Mouse (Mus musculus) hindbrain, embryonic 16.5 days (tissue): ENCODE measurements around the gene F930015N05Rik. TPM values are rescaled to one million over a fixed set of nuclear protein-coding genes. Genes with fewer than 3 reads are reported as not detected.

ENCODE experiments used
- ATAC-seq: fragments of 200-750 bp; cut with Nextera tagmentation; 2 replicates; pipeline ENCODE4 v1.8.0; 2017; ENCODE audit warnings: moderate TSS enrichment, moderate library complexity
- H3K27ac ChIP-seq: fragments of 300-500 bp; sonication (generic); 2 replicates; pipeline ENCODE4 v1.5.1; 2014; ENCODE audit warnings: low read depth, mild to moderate bottlenecking, control low read depth, low read length, moderate library complexity
- H3K27me3 ChIP-seq: fragments of 300-500 bp; sonication (generic); replicated peaks from 2 replicates; pipeline ENCODE4 v1.6.1; 2014; ENCODE audit warnings: low read length; ENCODE audit not compliant: control insufficient read depth, insufficient read depth
- H3K36me3 ChIP-seq: fragments of 300-500 bp; sonication (generic); 2 replicates; pipeline ENCODE4 v1.6.1; 2014; ENCODE audit warnings: mild to moderate bottlenecking, low read length, moderate library complexity, mixed read lengths; ENCODE audit not compliant: control insufficient read depth, insufficient read depth
- H3K4me1 ChIP-seq: fragments of 300-500 bp; sonication (generic); 2 replicates; pipeline ENCODE4 v1.6.1; 2014; ENCODE audit warnings: low read depth, low read length; ENCODE audit not compliant: control insufficient read depth, insufficient read depth
- H3K4me2 ChIP-seq: fragments of 300-500 bp; sonication (generic); 2 replicates; pipeline ENCODE4 v1.6.1; 2014; ENCODE audit warnings: mild to moderate bottlenecking, low read length, control low read depth, moderate library complexity
- H3K4me3 ChIP-seq: fragments of 300-500 bp; sonication (generic); 2 replicates; pipeline ENCODE4 v1.5.1; 2014; ENCODE audit warnings: mild to moderate bottlenecking, low read length, control low read depth, moderate library complexity
- H3K9ac ChIP-seq: fragments of 300-500 bp; sonication (generic); 2 replicates; pipeline ENCODE4 v1.6.1; 2014; ENCODE audit warnings: low read depth, mild to moderate bottlenecking, control low read depth, low read length, moderate library complexity
- H3K9me3 ChIP-seq: fragments of 300-500 bp; sonication (generic); 2 replicates; pipeline ENCODE4 v1.6.1; 2014; ENCODE audit warnings: mild to moderate bottlenecking, low read length, moderate library complexity; ENCODE audit not compliant: control insufficient read depth
- WGBS: fragments of 180-500 bp; shearing (Covaris S2); extraction: QIAGEN DNeasy Blood & Tissue Kit; methylation state at CpG from one replicate; pipeline ENCODE4 v1.1.7; 2014; 5-methylcytosine and 5-hydroxymethylcytosine counted together
- polyA plus RNA-seq: library from polyadenylated mRNA; unstranded; fragments of >200 nt; fragmentation: Nextera tagmentation; extraction: Ambion mirVana; gene quantifications from 2 replicates; pipeline ENCODE4 v1.2.1, GENCODE M21; 2015

Gene F930015N05Rik
- polyA plus RNA-seq, 1 experiment from 2014 or later = 1.4 TPM

- Histone ChIP-seq H3K4me2 (peak overlapping the region; percentile 45), H3K27me3 (peaks cover 10% of the 10 kb centered on the region)
Observed at GRCm38 (mm10) chr11:64442119-64442518, 5.7 kb upstream of the F930015N05Rik start.

GRCm38 (mm10) chr11:64438909-64439308 is 2.5 kb upstream of the F930015N05Rik start:
- H3K27ac ChIP-seq = no peak overlapping the region
- no peak overlapping the region for H3K4me2 ChIP-seq
- no peak overlapping the region for H3K9ac ChIP-seq
- no peaks in the 10 kb centered on the region for H3K36me3 ChIP-seq
- peaks cover 10% of the 10 kb centered on the region for H3K27me3 ChIP-seq
- 26% methylated on average over 3 of the region's 3 CpGs for WGBS
- H3K4me3 ChIP-seq = no peak overlapping the region
- ATAC-seq = no peak
- H3K4me1 ChIP-seq = peaks cover 18% of the 10 kb centered on the region
- H3K9me3 ChIP-seq = no peaks in the 10 kb centered on the region

More at GRCm38 (mm10) chr11:64442119-64442518, 5.7 kb upstream of the F930015N05Rik start:
- Histone ChIP-seq H3K4me3 (no peak overlapping the region), H3K9me3 (no peaks in the 10 kb centered on the region), H3K4me1 (no peaks in the 10 kb centered on the region), H3K36me3 (no peaks in the 10 kb centered on the region), H3K9ac (no peak overlapping the region), H3K27ac (no peak overlapping the region)
- no peak for ATAC-seq
- 29% methylated on average over 8 of the region's 8 CpGs for WGBS

GRCm38 (mm10) chr11:64437721-64438120 is 1.3 kb upstream of the F930015N05Rik start:
- no peaks in the 10 kb centered on the region for H3K9me3 ChIP-seq
- H3K36me3 ChIP-seq = no peaks in the 10 kb centered on the region
- ATAC-seq = no peak
- peaks cover 18% of the 10 kb centered on the region for H3K4me1 ChIP-seq
- H3K9ac ChIP-seq = no peak overlapping the region; the same call in 1 of the 2 replicates
- peaks cover 10% of the 10 kb centered on the region for H3K27me3 ChIP-seq
- H3K27ac ChIP-seq = no peak overlapping the region
- H3K4me2 ChIP-seq = no peak overlapping the region; the same call in 1 of the 2 replicates
- no peak overlapping the region for H3K4me3 ChIP-seq
- WGBS = 48% methylated on average over 3 of the region's 3 CpGs

GRCm38 (mm10) chr11:64436791-64437298 is 392 bp upstream of the F930015N05Rik start:
- peak overlapping the region; percentile 63 for H3K4me3 ChIP-seq
- no peaks in the 10 kb centered on the region for H3K36me3 ChIP-seq
- H3K9ac ChIP-seq = peak overlapping the region; percentile 75
- peak overlapping the region; percentile 99 for H3K4me2 ChIP-seq
- no peaks in the 10 kb centered on the region for H3K9me3 ChIP-seq
- no peak overlapping the region for H3K27ac ChIP-seq
- WGBS = 22% methylated on average over 5 of the region's 5 CpGs
- peaks cover 10% of the 10 kb centered on the region for H3K27me3 ChIP-seq
- no peak for ATAC-seq
- peaks cover 18% of the 10 kb centered on the region for H3K4me1 ChIP-seq

GRCm38 (mm10) chr11:64435546-64436411 is 674 bp downstream of the F930015N05Rik start:
- peak overlapping the region; percentile 99 for H3K4me2 ChIP-seq
- H3K36me3 ChIP-seq = no peaks in the 10 kb centered on the region
- peak overlapping the region; percentile 63 for H3K4me3 ChIP-seq
- no peaks in the 10 kb centered on the region for H3K9me3 ChIP-seq
- H3K9ac ChIP-seq = peak overlapping the region; percentile 75
- ATAC-seq = peak; percentile 82
- H3K27ac ChIP-seq = peak overlapping the region; percentile 59
- H3K4me1 ChIP-seq = peaks cover 18% of the 10 kb centered on the region
- peaks cover 9% of the 10 kb centered on the region for H3K27me3 ChIP-seq
- WGBS = under 1% methylated on average over 67 of the region's 81 CpGs

- H3K4me2 ChIP-seq = peak within 1 kb of the TSS; percentile 99
- no peaks in the 10 kb centered on the region for H3K9me3 ChIP-seq
- peaks cover 4% of the 10 kb centered on the region for H3K27me3 ChIP-seq
- H3K36me3 ChIP-seq = no peaks in the 10 kb centered on the region
- H3K9ac ChIP-seq = peak within 1 kb of the TSS; percentile 75
- H3K4me1 ChIP-seq = peaks cover 18% of the 10 kb centered on the region
- peak; percentile 84 for ATAC-seq
- peak within 1 kb of the TSS; percentile 59 for H3K27ac ChIP-seq
- peak within 1 kb of the TSS; percentile 63 for H3K4me3 ChIP-seq
- 1% methylated on average over 32 of the region's 36 CpGs for WGBS
Observed at GRCm38 (mm10) chr11:64434611-64435545, 1.6 kb downstream of the F930015N05Rik start, which contains the start of gene Hs3st3a1. Hs3st3a1 (plus strand) TSS chr11:64435332.

- peaks cover 5% of the 10 kb centered on the region for H3K9me3 ChIP-seq
- 50% methylated on average over 1 of the region's 1 CpGs for WGBS
- no peak overlapping the region for H3K27ac ChIP-seq
- H3K36me3 ChIP-seq = no peaks in the 10 kb centered on the region
- ATAC-seq = no peak
- H3K4me1 ChIP-seq = no peaks in the 10 kb centered on the region
- no peaks in the 10 kb centered on the region for H3K27me3 ChIP-seq
- no peak overlapping the region for H3K4me3 ChIP-seq
- no peak overlapping the region for H3K4me2 ChIP-seq
- H3K9ac ChIP-seq = no peak overlapping the region
Observed at GRCm38 (mm10) chr11:64418969-64419368, 17.5 kb downstream of the F930015N05Rik start.

- ATAC-seq = no peak
- 27% methylated on average over 6 of the region's 6 CpGs for WGBS
- no peak overlapping the region for H3K27ac ChIP-seq
Observed at GRCm38 (mm10) chr11:64400534-64401093, 35.8 kb downstream of the F930015N05Rik start.

More at GRCm38 (mm10) chr11:64400534-64401093, 35.8 kb downstream of the F930015N05Rik start:
- H3K4me3 ChIP-seq = no peak overlapping the region
- H3K4me1 ChIP-seq = peaks cover 13% of the 10 kb centered on the region
- H3K9me3 ChIP-seq = no peaks in the 10 kb centered on the region
- H3K27me3 ChIP-seq = no peaks in the 10 kb centered on the region; the same call in 1 of the 2 replicates
- no peak overlapping the region for H3K9ac ChIP-seq
- no peak overlapping the region for H3K4me2 ChIP-seq
- no peaks in the 10 kb centered on the region for H3K36me3 ChIP-seq
